Mouse (Mus musculus): ENCODE measurements at regions not wholly inside any gene's neighbourhood (a gene's known extent, or its start where the extent isn't known, plus 50 kb on each side); places are given as distances from the start of the nearest gene placed in this dataset.

- no peak for TF ChIP-seq ZC3H11A (IDR thresholded peaks at IDR 0.05; ENCODE audit: borderline replicate concordance, low read depth, low read length)
- no peak for TF ChIP-seq CHD2 (IDR thresholded peaks at IDR 0.05; ENCODE audit: low read depth, low read length)
- TF ChIP-seq HCFC1 (IDR thresholded peaks at IDR 0.05; ENCODE audit: borderline replicate concordance, insufficient read depth, low read length): no peak
- no peak for TF ChIP-seq ZNF384 (IDR thresholded peaks at IDR 0.05; ENCODE audit: low read depth, low read length)
Observed at GRCm38 (mm10) chr12:39938211-39938610, 99.6 kb downstream of the Arl4a start.
